Mouse (Mus musculus) layer of hippocampus, adult 9-10 months (tissue): ENCODE measurements at regions not wholly inside any gene's neighbourhood (a gene's known extent, or its start where the extent isn't known, plus 50 kb on each side); places are given as distances from the start of the nearest gene placed in this dataset.

Experiments
- DNase-seq: peaks from one replicate; pipeline ENCODE4 v3.0.0; 2022; ENCODE audit warnings: low spot score

DNA sequence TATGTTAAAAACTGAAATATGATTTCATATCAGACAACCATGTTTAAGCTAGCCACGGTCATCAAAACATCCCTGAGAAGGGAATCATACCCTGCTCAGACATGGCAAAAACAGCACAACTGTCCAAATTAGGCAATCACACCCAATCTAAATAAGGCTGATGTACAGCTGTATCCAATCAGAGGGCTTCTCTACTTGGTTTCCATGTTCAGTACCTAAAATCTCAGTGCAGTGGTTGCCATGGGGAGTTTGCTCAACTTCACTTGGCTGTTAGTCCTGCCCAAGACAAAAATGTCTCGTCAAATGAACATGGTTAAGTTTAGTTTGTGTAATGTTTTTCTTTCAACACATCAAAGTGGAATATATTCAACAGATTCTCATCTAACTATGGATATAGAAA lies 987.0 kb downstream of the Cdh9 start:
- DNase-seq, result no peak

DNA sequence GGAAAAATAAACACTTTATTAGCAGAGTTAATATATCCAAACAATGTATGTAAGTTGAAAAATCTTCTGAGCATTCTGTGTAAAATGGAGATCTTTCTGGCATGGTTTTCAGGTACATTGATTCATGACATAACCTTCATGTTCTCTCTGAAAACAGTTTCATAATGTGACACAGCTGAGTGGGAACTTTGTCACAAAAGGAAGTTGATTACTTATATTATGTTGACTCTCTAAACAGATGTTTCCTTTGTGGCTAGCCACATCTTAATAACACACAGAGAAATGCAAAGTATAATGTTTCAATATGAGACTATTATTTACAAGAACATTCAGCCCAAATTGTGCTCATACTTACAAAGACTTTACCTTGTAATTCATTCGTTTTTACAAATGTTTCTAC lies 1002.1 kb downstream of the Cdh9 start:
- DNase-seq, result no peak

DNA sequence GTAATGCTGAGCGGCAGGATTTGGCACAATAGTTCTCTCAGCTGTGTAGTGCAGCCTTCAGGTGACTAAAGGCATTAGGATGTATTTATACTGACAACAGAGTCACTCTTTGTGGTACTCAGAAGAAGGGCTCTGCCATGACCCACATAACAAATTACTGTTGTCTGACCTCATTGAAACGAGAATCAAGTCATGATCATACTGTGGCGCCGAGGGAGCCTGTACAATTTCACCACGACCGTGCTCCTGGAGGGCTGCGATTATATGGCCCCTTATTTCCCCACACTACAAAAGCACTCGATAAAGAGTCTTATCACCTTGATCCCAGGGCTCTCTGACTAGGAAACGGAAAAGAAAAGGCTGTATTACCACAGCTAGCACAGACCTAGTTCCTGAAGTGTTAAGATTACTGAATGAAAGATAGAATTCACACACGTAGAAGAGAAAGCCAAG lies 1041.7 kb downstream of the Cdh9 start:
- DNase-seq, result no peak

DNA sequence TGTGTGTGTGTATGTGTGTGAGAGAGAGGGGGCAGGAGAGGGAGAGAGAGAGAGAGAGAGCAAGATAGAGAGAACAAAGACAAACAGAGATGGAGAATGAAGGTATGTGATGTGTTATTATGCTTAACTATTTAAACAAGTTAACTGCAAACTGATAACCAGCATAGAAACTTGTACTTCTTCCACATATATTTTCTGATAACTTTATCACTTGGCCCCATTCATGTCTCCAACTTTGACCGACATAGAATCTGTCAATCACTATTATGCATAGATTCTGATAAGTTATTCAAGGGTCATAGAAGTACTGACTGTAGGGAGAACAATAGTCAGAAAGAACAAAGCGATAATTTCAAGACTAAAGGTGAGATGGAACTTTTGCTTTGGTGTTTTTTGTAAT lies 1039.0 kb upstream of the Cdh10 start:
- no peak for DNase-seq

DNA sequence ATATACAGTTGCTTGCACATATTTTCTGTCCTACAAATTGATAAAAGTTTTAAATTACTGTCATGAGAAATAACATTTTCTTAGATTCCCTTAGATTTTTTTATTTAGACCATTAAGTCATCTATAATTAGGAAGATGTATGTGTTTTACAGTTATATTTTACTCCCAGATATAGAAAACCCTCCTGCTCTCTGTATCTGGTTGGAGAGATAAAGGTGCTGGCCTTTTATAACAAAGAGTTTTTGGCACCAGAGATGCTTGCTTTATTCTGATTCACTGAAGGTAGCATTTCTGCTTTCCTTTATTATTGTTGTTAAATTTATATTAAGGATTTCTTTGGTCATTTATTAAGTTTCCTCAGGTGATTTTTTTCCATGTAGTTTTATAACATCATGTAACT lies 1035.4 kb upstream of the Cdh10 start:
- no peak for DNase-seq

DNA sequence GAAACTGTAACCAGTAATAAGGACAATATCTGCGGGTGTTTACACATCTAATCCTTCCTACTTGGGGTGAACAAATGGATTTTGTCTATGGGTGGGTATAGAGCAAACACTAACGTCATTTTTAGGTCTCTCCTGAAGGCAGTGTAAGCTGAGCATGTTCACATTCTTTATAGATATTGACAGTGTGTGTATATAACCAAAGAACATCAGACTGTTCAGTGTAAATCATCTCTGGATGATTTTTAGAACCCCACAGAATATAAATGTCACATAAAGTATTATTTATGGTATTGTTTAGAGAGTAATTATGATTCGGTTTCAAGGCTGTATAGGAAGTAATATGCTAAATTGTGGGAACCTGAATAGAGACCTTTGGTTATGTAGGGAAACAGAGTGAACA lies 1021.2 kb upstream of the Cdh10 start:
- no peak for DNase-seq

DNA sequence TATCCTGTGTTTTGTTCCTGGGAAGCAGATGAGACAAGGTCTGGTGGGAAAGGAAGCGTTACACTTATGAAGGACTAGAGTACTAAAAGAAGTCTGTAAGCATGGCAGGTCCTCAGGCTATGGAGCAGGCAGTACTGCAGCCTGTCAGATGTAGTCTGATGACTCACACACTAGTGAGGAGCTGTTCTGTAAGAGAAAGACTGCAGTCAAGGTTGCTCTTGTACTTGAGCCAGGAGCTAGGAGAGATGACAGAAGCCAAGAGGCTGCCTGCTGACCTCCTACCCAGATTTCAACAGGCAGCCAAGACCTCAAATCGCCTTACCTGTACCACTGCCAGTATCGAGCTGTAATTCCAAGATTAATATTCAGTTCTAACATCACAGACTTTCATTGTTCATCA lies 1017.3 kb upstream of the Cdh10 start:
- DNase-seq, result no peak

DNA sequence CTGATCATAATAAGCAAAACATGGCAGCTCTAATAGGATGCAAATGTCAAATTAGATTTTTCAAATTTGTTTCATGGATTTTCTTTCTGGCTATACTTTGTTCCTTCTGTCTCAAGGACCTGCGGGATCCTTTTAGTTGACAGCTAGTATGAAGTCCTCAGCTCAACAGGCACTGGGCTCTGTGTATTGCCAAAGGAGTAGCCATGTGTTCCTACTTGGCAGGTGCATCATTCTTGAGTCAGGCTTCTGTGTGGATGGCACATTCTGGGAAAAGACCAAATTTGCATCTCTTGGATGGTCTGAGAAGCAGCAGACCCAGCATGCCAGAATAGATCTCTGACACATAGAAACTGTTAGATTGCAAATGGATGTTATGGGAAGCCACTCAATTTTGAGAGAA lies 1015.6 kb upstream of the Cdh10 start:
- DNase-seq, result no peak

DNA sequence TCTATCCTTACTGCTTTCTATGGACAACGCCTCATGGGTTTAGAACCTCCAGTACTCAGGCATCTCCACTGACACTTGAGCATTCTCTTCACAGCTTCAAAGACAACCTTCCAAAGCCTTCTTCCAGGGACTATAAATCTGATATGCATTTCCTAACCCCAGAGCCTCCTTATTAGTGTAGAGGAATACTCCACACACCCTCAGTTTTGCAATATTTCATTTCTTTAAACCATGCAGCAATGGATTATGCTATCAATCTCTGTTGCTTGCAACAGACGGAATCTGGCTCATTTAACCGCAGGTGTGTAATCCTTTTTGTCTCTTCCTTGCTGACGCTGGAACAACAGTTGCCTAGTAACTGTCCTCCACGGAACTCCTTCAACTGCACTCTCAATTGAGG lies 988.4 kb upstream of the Cdh10 start:
- DNase-seq, result no peak

DNA sequence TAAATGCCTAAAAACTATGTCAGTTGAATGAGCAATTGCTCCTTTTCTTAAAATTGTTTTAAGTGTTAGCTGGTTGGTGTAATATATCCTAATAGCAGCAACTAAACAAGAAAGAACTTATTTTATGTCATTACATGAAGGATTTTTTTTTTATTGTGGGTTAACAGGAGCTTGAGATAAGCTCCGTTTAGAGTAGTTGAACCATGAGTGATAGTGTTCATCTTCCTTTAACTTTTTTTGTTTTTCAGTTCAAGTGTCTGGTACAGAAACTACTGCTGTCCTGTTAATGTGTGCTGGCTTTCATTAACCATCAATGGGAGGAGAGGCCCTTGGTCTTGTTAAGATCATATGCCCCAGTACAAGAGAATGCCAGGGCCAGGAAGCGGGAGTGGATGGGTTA lies 986.8 kb upstream of the Cdh10 start:
- DNase-seq, result no peak

DNA sequence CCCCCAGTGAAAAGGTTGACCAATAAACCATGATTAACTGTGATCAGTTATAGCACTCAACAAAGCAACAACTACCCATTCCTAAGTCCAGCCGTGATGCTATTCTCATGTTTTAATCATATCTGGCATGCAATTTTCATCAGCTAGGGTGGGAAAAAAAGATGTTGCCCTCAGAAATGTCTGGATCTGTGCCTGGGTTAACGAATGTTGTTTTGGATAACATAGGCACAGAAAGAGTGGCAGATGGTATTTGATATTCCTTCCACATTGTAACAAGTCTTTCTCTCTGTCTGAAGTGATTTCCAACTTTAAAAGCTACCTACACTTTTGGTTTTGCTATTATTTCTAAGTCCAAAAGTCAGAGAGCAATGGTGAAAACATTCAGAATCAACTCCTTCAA lies 938.6 kb upstream of the Cdh10 start:
- DNase-seq, result no peak

DNA sequence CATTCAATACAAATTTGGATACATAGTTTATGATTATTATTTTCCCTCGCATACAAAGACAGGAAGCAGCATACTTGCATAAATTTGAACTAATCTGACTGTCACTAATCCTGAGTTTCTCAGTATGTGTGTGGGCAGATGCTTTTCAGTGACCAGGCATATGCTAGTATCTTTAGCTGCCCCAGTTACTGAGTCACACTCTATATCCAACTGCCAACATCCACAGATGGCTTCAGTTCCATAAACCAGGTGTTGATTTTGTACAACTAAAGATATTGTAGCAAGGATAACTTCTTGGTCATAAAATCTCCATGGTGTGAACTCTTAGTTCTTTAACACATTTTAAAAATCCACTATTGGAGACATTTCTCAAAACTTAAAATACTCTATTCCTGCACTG lies 929.4 kb upstream of the Cdh10 start:
- DNase-seq, result peak; percentile 17

DNA sequence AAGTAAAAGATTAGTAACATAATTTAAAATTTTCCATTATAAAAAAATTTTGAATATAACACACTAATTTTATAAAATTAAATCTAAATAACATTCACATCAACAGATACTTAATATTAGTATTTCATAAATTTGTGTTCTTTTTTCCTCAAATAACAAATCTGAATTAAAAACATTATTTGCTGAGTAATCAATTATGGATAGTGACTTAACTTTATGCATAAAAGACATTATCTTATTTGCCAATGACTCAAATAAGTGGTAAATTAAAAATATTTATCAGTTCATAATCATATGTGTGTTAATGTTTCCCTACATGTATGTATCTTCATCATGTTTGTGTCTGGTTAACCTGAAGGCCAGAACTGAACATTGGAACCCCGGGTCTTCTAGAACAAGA lies 918.7 kb upstream of the Cdh10 start:
- DNase-seq, result no peak

DNA sequence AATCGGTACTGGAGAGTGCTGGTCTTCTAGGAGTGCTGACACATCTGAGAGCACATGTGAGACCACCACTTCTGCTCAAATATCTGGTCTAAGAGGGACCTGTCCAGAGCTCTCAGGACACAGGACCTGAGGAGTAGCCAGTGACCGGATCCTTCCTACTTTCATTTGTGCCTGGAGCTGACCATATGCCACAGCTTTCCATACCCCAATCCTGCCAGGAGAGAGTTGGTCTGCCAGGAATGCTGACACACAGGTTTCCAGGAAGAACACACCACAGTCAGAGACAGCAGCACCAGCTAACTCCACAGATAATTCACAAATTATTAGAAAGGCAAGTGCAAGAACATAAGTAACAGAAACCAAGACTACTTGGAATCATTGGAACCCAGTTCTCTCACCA lies 906.5 kb upstream of the Cdh10 start:
- DNase-seq, result no peak

DNA sequence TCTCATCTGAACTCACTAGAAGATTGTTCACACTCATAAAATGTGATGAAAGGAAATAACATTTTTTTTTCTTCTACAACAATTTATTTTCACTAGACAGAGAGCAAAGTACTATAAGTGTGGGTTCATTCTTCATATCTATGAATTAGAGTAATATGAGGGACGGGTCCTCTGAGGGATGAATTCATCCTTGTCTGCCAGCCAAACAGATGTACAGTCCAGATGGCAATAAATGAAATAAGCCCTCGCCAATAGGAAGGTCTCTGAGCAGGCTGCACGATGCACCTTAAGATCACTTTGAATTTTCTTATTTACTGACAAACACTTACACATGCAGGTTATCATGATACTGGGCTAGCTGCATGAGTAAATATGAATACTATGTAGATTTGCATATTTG lies 886.2 kb upstream of the Cdh10 start:
- DNase-seq, result no peak

DNA sequence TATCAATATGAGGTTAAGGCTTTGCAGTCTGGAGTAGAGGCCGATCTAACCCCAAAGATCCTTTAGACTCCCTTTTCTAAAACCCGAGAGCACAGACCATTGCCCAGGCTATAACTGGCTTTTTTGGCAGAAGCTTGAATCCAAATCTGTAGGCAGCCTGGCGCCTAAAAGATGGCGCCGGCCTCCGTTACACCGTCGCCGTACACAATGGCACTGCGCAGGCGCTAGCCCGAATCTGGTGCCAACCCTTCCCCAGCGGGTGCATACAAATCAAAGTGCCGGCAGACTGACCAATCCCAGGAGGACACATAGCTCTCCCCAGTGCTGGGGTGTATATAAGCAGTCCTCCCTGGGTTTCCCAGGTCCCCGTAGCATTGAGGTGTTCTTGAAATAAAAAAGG lies 884.9 kb upstream of the Cdh10 start:
- no peak for DNase-seq

DNA sequence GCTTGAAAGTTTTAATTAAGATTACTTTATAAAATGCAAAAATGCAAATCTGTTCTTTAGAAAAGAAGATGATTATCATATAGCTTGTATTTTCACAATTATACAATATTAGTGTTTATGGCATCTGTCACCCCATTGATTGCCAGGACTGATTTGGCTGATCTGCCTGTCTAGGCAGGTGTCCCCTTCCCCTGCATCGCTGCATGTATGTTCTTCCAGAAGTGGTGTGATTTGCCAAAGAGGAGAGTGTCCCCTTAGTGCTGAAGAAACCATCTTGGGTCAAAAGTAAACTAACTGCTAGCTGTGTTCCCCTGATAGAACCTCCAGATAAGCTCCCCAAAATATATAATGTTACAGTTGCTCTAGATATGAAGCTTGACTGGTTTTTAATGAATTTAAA lies 883.3 kb upstream of the Cdh10 start:
- no peak for DNase-seq

DNA sequence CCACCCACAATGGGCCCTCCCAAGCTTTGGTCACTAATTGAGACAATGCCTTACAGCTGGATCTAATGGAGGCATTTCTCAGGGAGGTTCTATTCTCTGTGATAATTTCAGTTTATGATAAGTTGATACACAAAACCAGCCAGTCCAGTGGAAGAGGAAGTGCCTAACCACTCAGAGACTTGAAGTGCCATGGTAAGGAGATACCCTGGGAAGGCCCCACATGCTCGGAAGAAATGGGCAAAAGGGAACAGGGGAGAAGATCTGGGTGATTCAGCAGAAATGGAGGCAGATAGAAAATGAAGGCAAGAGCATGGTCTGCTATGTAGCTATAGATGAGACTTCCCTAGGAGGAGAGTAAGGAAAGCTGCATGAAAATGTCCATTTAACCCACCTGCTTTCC lies 856.0 kb upstream of the Cdh10 start:
- DNase-seq, result no peak

DNA sequence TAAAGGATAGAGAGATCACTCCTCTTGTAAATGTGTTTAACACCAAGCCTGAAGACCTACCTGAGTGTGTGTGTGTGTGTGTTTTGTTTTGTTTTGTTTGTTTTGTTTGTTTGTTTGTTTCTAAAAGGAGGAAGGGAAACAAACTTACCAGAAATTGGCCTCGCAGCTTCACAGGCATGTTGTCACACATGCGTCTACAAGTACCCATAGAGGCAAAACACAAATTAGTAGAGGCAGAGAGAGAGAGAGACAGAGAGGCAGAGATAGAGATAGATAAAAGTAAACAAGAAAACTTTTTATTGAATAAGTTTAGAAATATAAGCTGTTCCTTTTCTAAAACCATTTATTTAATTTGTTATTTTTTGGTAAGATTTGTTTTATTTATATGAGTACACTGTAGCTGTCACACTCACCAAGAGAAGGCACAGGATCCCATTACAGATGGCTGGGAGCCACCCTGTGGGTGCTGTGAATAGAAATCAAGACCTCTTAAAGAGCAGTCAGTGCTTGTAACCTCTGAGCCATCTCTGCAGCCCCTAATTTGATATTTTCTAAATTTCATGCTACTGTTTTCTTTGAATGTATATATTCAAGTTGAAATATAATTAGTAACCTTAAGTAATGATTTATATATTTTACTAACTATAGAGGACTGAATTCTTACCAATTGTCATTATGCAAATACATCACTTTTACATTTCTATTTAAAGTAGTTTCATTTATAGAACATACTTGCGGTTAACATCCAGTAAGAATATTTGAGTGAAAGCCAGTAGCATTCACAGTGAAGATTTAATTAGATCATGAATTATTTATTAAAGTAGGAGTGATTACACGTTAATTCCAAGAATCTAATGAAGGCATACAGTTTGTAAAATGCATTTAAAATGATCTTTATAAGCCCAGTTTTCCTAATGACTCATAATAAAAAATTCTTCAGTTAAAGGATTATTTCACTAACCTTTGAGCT lies 855.2 kb upstream of the Cdh10 start:
- DNase-seq, result no peak

DNA sequence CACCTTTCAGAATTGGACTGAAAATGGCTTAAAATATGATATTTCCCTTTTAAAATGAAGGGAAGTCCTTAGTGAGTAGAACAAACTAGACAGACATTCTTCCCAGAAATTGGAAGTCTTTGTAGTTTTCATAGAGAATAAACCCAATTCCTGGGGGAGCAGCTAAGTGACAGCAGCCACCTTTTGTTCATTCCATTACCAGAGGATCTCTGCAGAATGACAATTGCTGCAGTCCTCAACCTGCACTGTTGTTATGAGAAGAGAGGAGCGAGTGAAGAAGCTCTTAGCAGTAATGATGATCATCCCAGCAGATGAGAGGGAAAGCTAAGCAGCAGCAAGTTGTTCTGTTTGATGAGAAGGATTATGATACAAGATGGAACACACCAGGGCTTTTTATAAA lies 831.0 kb upstream of the Cdh10 start:
- DNase-seq, result no peak

DNA sequence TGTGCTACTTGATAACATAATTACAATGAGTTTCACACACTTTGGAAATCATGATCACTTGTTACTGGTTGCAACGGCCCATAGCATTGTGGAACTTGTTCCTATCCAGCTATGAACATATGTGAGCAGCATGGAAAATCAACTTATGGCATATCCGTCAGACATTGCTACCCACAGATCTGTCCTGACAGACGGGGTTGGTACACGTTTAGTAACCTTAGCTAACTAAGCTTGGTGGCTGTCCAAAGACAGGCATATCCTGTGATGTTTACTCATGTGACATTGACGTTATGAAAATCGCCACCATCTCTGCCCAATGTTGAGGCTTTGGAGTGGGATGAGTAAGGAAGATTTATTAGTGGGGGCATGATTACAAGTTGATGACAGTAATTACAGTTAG lies 786.1 kb upstream of the Cdh10 start:
- DNase-seq, result no peak

DNA sequence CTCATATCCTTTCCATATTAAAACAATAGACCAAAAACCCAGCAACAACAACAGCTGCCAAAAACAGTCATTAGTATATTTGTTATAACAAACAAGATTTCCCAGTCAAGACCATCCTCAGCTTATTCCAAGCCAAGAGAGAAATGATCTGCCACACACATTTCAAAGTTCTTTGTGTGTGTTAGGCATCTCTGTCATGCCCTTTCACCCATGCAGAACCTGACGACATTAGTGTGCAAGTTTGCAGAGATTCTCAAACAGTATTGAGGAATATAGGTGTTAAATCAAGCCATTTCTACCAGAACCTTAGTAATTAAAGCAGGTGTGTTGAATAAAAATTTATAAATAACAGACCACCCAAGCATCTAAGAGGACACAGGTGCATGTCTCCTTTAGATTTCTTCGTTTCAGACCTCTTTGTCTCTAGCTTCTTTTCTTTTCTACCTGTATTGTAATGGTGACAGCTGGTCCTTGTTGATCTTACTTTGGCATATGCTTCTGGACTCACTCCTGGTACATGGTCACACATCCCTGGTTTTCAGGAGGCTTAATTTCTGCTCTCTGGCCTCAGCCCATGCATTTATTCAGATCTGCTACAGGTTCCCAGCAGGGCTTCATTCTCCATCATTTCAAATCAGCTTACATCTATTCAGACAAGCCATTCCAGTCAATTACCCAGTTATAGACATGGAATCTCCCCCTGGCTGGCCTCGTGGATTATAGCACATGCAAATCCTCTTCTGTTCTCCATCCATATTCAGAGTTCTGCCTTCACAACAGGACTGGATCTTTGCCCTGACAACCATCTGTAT lies 766.3 kb upstream of the Cdh10 start:
- DNase-seq, result no peak

DNA sequence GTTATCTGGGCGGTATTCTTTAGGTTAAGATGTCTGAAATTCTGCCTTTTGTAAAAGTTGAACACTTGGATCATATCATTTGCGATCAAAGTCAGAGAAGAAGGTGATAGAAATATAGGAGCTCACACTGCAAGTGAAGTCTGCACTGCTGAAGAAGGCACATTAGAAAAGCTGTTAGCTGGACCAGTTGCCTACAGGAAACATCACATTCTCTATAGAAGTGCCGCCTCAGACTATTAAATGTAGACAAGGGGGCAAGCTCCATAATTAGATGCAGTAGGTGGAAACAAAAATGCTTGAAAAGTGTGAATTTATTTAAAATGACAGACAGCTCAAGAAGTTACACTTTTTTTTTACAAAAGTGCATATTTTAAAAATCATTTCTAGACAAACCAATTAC lies 753.2 kb upstream of the Cdh10 start:
- no peak for DNase-seq
